Mouse (Mus musculus): ENCODE results near the gene Hephl1. TPM values are rescaled to one million over a fixed set of nuclear protein-coding genes. Genes with fewer than 3 reads are reported as not detected.

Gene Hephl1
- polyA plus RNA-seq, 1 experiment from 2014 or later, result not detected

GRCm38 (mm10) chr9:15045084-15045669 lies 66.7 kb downstream of the Hephl1 start, which contains the start of gene Panx1:
Panx1 (minus strand) TSS chr9:15045478.
- Histone ChIP-seq H3K4me3 (peak within 1 kb of the TSS; percentile 71), H3K4me1 (peaks cover 41% of the 10 kb centered on the region), H3K27ac (peak within 1 kb of the TSS; percentile 96), H3K4me2 (peak within 1 kb of the TSS; percentile 72), H3K9me3 (replicated peaks) (no peaks in the 10 kb centered on the region), H3K36me3 (ENCODE audit: poor library complexity, severe bottlenecking) (peaks cover 8% of the 10 kb centered on the region), H3K27me3 (no peaks in the 10 kb centered on the region), H3K9ac (peak within 1 kb of the TSS; percentile 92)
- under 1% methylated on average over 64 of the region's 68 CpGs for WGBS
- peak; percentile 95 for ATAC-seq

GRCm38 (mm10) chr9:15044391-15045083 lies 67.4 kb downstream of the Hephl1 start:
- WGBS, result under 1% methylated on average over 28 of the region's 28 CpGs
- Histone ChIP-seq H3K27ac (peak overlapping the region; percentile 96), H3K9ac (peak overlapping the region; percentile 92), H3K36me3 (ENCODE audit: poor library complexity, severe bottlenecking) (peaks cover 8% of the 10 kb centered on the region), H3K4me3 (peak overlapping the region; percentile 71), H3K27me3 (no peaks in the 10 kb centered on the region), H3K4me2 (peak overlapping the region; percentile 72), H3K9me3 (replicated peaks) (no peaks in the 10 kb centered on the region), H3K4me1 (peaks cover 41% of the 10 kb centered on the region)
- peak; percentile 45 for ATAC-seq

- Histone ChIP-seq H3K9ac (no peak overlapping the region), H3K4me1 (peaks cover 53% of the 10 kb centered on the region), H3K4me3 (no peak overlapping the region), H3K36me3 (ENCODE audit: poor library complexity, severe bottlenecking) (peaks cover 8% of the 10 kb centered on the region), H3K27me3 (no peaks in the 10 kb centered on the region), H3K4me2 (no peak overlapping the region), H3K27ac (no peak overlapping the region), H3K9me3 (replicated peaks) (0 out of 2 replicates have a peak, but pooled peaks cover 4% of the 10 kb centered on the region)
- ATAC-seq, result no peak
- 91% methylated on average over 11 of the region's 11 CpGs for WGBS
Observed at GRCm38 (mm10) chr9:15041556-15041955, 70.4 kb downstream of the Hephl1 start.

GRCm38 (mm10) chr9:15039848-15040247 lies 72.1 kb downstream of the Hephl1 start:
- H3K27ac ChIP-seq, result no peak overlapping the region
- no peak for ATAC-seq
- no peak overlapping the region for H3K4me2 ChIP-seq
- peaks cover 8% of the 10 kb centered on the region for H3K36me3 ChIP-seq (ENCODE audit: poor library complexity, severe bottlenecking)
- H3K9ac ChIP-seq, result no peak overlapping the region
- 0 out of 2 replicates have a peak, but pooled peaks cover 4% of the 10 kb centered on the region for H3K9me3 ChIP-seq (replicated peaks)
- 95% methylated on average over 5 of the region's 5 CpGs for WGBS
- H3K4me3 ChIP-seq, result no peak overlapping the region
- peaks cover 45% of the 10 kb centered on the region for H3K4me1 ChIP-seq
- H3K27me3 ChIP-seq, result no peaks in the 10 kb centered on the region

GRCm38 (mm10) chr9:15037704-15038103 lies 74.2 kb downstream of the Hephl1 start:
- Histone ChIP-seq H3K4me1 (peaks cover 28% of the 10 kb centered on the region), H3K27me3 (no peaks in the 10 kb centered on the region), H3K4me3 (no peak overlapping the region), H3K4me2 (no peak overlapping the region), H3K36me3 (ENCODE audit: poor library complexity, severe bottlenecking) (peaks cover 8% of the 10 kb centered on the region), H3K9ac (no peak overlapping the region), H3K27ac (no peak overlapping the region), H3K9me3 (replicated peaks) (0 out of 2 replicates have a peak, but pooled peaks cover 4% of the 10 kb centered on the region)
- ATAC-seq, result no peak
- WGBS, result 45% methylated on average over 3 of the region's 3 CpGs

- Histone ChIP-seq H3K27ac (no peak overlapping the region), H3K4me1 (peaks cover 23% of the 10 kb centered on the region), H3K36me3 (ENCODE audit: poor library complexity, severe bottlenecking) (peaks cover 8% of the 10 kb centered on the region), H3K9me3 (replicated peaks) (0 out of 2 replicates have a peak, but pooled peaks cover 4% of the 10 kb centered on the region), H3K9ac (no peak overlapping the region), H3K27me3 (no peaks in the 10 kb centered on the region), H3K4me2 (no peak overlapping the region), H3K4me3 (no peak overlapping the region)
- no peak for ATAC-seq
Observed at GRCm38 (mm10) chr9:15037237-15037636, 74.7 kb downstream of the Hephl1 start.

- Histone ChIP-seq H3K9ac (no peak overlapping the region), H3K9me3 (replicated peaks) (0 out of 2 replicates have a peak, but pooled peaks cover 4% of the 10 kb centered on the region), H3K27ac (no peak overlapping the region), H3K4me3 (no peak overlapping the region), H3K4me1 (peaks cover 21% of the 10 kb centered on the region), H3K27me3 (no peaks in the 10 kb centered on the region), H3K36me3 (ENCODE audit: poor library complexity, severe bottlenecking) (peaks cover 11% of the 10 kb centered on the region), H3K4me2 (no peak overlapping the region)
- ATAC-seq, result peak; percentile 33; the same call in 1 of the 2 replicates
- WGBS, result 46% methylated on average over 4 of the region's 4 CpGs
Observed at GRCm38 (mm10) chr9:15036807-15037206, 75.1 kb downstream of the Hephl1 start.

GRCm38 (mm10) chr9:15036405-15036804 lies 75.5 kb downstream of the Hephl1 start:
- 96% methylated on average over 2 of the region's 2 CpGs for WGBS
- ATAC-seq, result 0 out of 2 replicates have a peak, but pooled peaks have one; percentile 23
- H3K9me3 ChIP-seq (replicated peaks), result 0 out of 2 replicates have a peak, but pooled peaks cover 4% of the 10 kb centered on the region

GRCm38 (mm10) chr9:15035979-15036378 lies 75.9 kb downstream of the Hephl1 start:
- H3K4me3 ChIP-seq, result no peak overlapping the region
- H3K9ac ChIP-seq, result no peak overlapping the region
- no peaks in the 10 kb centered on the region for H3K27me3 ChIP-seq
- H3K27ac ChIP-seq, result no peak overlapping the region
- H3K9me3 ChIP-seq (replicated peaks), result 0 out of 2 replicates have a peak, but pooled peaks cover 4% of the 10 kb centered on the region
- no peak for ATAC-seq
- H3K4me1 ChIP-seq, result peaks cover 17% of the 10 kb centered on the region
- WGBS, result 95% methylated on average over 7 of the region's 7 CpGs
- H3K36me3 ChIP-seq (ENCODE audit: poor library complexity, severe bottlenecking), result peaks cover 13% of the 10 kb centered on the region
- no peak overlapping the region for H3K4me2 ChIP-seq

More at GRCm38 (mm10) chr9:15036405-15036804, 75.5 kb downstream of the Hephl1 start:
- Histone ChIP-seq H3K4me1 (peaks cover 21% of the 10 kb centered on the region), H3K27me3 (no peaks in the 10 kb centered on the region), H3K9ac (no peak overlapping the region), H3K4me3 (no peak overlapping the region), H3K4me2 (no peak overlapping the region), H3K27ac (no peak overlapping the region), H3K36me3 (ENCODE audit: poor library complexity, severe bottlenecking) (peaks cover 15% of the 10 kb centered on the region)

- H3K27ac ChIP-seq, result no peak overlapping the region
- WGBS, result 84% methylated on average over 7 of the region's 7 CpGs
- no peaks in the 10 kb centered on the region for H3K27me3 ChIP-seq
- H3K4me3 ChIP-seq, result no peak overlapping the region
- ATAC-seq, result no peak
- H3K36me3 ChIP-seq (ENCODE audit: poor library complexity, severe bottlenecking), result peaks cover 12% of the 10 kb centered on the region
- peaks cover 11% of the 10 kb centered on the region for H3K4me1 ChIP-seq
- no peak overlapping the region for H3K4me2 ChIP-seq
- H3K9ac ChIP-seq, result no peak overlapping the region
- H3K9me3 ChIP-seq (replicated peaks), result 0 out of 2 replicates have a peak, but pooled peaks cover 4% of the 10 kb centered on the region
Observed at GRCm38 (mm10) chr9:15034546-15035273, 77.2 kb downstream of the Hephl1 start.

GRCm38 (mm10) chr9:15033568-15034160 lies 78.2 kb downstream of the Hephl1 start:
- H3K36me3 ChIP-seq (ENCODE audit: poor library complexity, severe bottlenecking), result peaks cover 12% of the 10 kb centered on the region
- no peaks in the 10 kb centered on the region for H3K27me3 ChIP-seq
- WGBS, result 68% methylated on average over 5 of the region's 5 CpGs
- no peak overlapping the region for H3K4me3 ChIP-seq
- H3K27ac ChIP-seq, result no peak overlapping the region
- no peak overlapping the region for H3K4me2 ChIP-seq
- H3K9me3 ChIP-seq (replicated peaks), result 0 out of 2 replicates have a peak, but pooled peaks cover 4% of the 10 kb centered on the region
- no peak overlapping the region for H3K9ac ChIP-seq
- peaks cover 11% of the 10 kb centered on the region for H3K4me1 ChIP-seq
- ATAC-seq, result no peak
